Mouse (Mus musculus) adrenal gland, postnatal 36 days (tissue): ENCODE data around the gene Ctsc. TPM values are rescaled to one million over a fixed set of nuclear protein-coding genes. Genes with fewer than 3 reads are reported as not detected.
"Not testable (repeated sequence)": the region's sequence is repeated elsewhere in the genome, so short reads cannot be mapped to it uniquely, and the experiment has no call there.

Experiments used
- DNase-seq, 2 experiments: peaks; one replicate each; pipeline ENCODE4 v3.0.0; 2021; ENCODE audit warnings: mixed read lengths in 1 of 2
- long read RNA-seq, 2 experiments: library from polyadenylated mRNA; stranded (forward); transcript quantifications; one replicate each; pipeline ENCODE4 v2.0.0; 2021; ENCODE audit warnings: borderline sequencing depth in 2 of 2
- total RNA-seq, 2 experiments: library from RNA; stranded (reverse); gene quantifications; 2 replicates each; pipeline ENCODE4 v1.2.3; 2021

The Ctsc gene
- 10 to 100 TPM; 18.2 to 32.3 TPM for total RNA-seq
- long read RNA-seq, experiment 1, transcript Ctsc-201 (7 exons, 2,493 nt): major isoform, 22 of 22 reads
- long read RNA-seq, experiment 1, partial matches to known transcripts: 0 of 22 reads
- long read RNA-seq, experiment 1, other reads (novel, unspliced or antisense): 0 of 22 reads
- long read RNA-seq, experiment 2, transcript Ctsc-201 (7 exons, 2,493 nt): major isoform, 12 of 14 reads
- long read RNA-seq, experiment 2, partial matches to known transcripts: 0 of 14 reads
- long read RNA-seq, experiment 2, other reads (novel, unspliced or antisense): 1 of 14 reads

GRCm38 (mm10) chr7:88277858-88278627 is at the start of gene Ctsc:
Gene Ctsc (plus strand): TSS chr7:88278085.
- DNase-seq: peak; percentile 40 to 74

DNA sequence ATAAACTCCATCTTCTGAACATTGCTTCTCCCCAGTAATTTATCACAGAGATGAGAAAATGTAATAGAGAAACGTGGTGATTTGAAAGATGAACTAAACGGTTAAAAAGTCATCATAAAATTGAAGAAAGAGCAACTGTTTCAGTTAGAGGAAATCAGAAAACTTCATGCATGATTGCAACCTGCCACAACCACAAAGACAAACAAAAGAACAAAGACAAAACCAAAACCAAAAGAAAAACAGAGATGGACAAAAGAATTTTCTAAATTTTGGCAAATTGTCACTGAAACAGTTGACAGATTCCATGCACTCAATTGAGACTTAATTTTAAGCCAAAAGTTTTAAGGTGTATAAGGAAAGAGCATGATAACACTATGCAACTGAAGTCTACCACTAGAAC is 48.8 kb upstream of the Ctsc start:
- no peak for DNase-seq

GRCm38 (mm10) chr7:88230121-88230520 is 47.8 kb upstream of the Ctsc start:
- no peak for DNase-seq

- DNase-seq: no peak
Observed at GRCm38 (mm10) chr7:88230756-88231522, 46.9 kb upstream of the Ctsc start.

DNA sequence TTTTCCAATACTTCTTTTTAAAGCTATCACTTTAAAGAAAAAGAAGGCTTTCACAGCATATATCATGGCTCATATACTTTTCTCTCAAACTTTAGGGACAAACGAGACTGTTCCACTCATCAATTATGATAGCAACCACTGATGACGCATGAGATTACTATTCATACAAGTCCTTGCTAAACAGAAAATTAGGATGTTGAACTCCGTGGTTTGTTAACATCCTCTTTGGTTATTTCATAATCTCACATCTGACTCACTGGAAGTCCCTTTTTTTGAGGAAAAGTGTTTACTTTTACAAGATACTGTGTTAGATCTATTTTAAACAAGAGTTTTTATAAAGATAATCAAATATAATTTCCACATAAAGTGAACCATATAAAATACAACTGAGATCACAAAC is 34.8 kb upstream of the Ctsc start:
- DNase-seq: no peak

GRCm38 (mm10) chr7:88244462-88244861 is 33.4 kb upstream of the Ctsc start:
- DNase-seq: no peak

- not testable (repeated sequence) for DNase-seq
Observed at GRCm38 (mm10) chr7:88250380-88250779, 27.5 kb upstream of the Ctsc start.

GRCm38 (mm10) chr7:88251535-88251934 is 26.4 kb upstream of the Ctsc start:
- no peak for DNase-seq

DNA sequence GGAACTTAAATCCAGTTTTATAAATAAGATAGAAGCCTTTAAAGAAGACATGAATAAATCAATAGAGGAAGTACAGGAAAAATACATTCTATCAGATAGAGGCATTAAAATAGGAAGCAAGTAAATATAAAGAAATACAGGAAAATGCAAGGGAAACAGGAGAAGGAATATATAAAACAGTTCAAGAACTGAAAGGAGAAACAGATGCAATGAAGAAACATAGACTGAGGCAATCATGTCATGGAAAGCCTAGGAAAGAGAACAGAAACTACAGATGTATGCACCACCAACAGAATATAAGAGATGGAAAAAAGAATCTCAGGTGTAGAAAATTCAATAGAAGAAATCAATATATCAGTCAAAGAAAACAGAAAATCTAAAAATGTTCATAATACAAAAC is 25.8 kb upstream of the Ctsc start:
- no peak for DNase-seq

GRCm38 (mm10) chr7:88254884-88255283 is 23.0 kb upstream of the Ctsc start:
- DNase-seq: no peak

- no peak for DNase-seq
Observed at GRCm38 (mm10) chr7:88259155-88259925, 18.5 kb upstream of the Ctsc start.

- DNase-seq: no peak
Observed at GRCm38 (mm10) chr7:88261799-88262198, 16.1 kb upstream of the Ctsc start.

DNA sequence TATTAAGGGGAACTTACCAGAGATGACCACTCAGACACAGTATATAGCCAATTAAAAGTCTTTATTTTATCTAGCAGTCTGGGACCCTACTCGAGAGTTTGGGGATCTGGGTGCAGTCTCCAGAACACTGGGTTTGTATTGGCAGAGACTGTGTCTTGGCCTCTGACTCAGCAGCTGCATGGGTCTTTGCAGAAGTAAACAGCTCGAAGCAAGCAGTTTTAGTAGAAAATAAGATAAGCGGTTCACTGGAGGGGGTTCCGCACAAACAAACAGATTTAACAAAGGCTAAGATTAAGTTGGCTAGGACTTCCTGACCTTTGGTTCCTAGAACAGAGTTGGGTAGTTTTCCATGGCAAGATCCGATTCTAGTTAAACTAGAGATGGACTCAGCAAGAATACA is 13.0 kb upstream of the Ctsc start:
- DNase-seq: no peak

- DNase-seq: no peak
Observed at GRCm38 (mm10) chr7:88269913-88270312, 8.0 kb upstream of the Ctsc start.

DNA sequence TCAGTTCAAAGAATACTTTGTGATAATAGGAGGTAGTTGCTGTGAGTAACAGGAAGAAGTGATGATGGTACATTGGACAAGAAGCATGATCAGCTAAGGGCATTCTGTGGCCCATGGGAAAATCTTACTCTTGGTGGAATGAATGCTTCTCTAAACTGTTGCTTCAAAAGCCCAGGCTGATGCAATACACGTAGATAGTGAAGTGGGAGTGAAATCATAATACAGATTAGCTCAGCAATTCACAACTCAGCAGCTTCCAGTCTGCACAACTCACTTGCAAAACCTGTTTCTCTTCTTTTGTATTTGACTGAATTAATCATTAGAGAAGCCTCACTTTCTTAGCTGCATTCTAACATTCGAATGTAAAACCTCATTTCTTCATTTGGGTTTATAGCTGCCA is 6.4 kb upstream of the Ctsc start:
- no peak for DNase-seq

- no peak for DNase-seq
Observed at GRCm38 (mm10) chr7:88276914-88277765, 745 bp upstream of the Ctsc start.

DNA sequence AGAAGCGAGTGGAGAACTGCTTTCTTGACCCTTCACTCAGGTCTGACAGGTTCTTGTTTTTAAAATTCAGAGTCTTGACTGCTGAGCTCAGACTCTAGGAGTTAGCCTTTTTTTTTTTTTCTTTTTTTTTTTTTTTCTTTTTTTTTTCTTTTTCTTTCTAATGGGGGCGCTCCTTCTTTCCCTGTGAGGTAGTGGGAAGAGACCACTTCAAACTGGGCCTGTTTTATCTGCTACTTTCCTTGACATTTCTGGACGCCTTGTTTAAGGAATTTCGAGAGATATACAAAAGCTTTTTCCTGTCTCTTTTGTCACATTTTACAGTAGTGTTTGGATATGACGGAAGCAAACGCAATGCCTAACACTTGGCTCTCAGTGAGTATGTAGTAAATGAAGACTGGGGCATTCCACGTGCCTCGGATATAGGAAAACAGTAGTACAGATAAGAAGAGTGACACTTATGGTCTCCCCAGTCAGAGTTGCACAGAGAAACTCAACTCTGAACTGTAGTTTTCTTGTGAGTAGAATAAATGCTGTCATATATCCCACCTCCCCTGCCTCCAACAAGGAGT is 827 bp downstream of the Ctsc start:
- no peak for DNase-seq

GRCm38 (mm10) chr7:88285276-88285675 is 7.4 kb downstream of the Ctsc start:
- no peak for DNase-seq

GRCm38 (mm10) chr7:88291036-88291435 is 13.2 kb downstream of the Ctsc start:
- no peak for DNase-seq

DNA sequence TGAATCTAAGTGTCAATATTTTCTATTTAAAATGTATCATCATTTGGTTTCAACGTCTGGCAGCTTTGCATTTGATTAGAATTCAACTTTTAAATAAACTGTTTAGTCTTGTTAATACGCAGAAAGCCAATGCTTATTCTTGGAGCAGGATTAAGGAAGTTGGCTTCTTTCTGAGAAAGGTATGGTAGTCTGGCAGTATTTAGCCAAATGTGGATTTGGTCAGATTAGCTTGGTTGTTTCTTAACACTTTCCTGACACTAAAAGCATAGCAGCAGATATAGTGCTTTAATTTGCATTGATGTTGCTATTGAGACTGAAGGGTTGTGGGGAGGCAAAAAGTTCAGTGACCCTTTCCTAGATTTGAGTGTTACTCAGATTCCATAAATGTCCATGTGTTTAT is 14.2 kb downstream of the Ctsc start:
- no peak for DNase-seq

DNA sequence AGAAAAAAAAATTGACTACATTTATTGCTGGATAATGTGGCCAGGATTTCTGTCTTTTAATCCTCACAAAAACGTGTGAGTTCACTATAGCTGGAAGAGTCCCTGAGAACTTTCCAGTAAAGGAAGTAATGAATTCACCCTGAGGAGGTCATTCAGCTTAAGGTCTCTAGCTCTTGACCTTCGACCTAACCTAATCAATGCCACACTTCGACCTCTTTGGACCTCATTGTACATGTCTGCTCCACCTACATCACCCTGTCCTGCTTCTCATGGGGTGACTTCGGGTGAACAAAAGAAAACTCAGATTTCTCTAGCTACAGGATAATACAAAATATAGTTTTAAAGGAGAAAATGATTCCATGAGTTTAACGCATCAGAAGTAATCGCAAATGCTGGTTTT is 16.0 kb downstream of the Ctsc start:
- no peak for DNase-seq
